Mouse (Mus musculus): ENCODE data around the gene Sync. TPM values are rescaled to one million over a fixed set of nuclear protein-coding genes. Genes with fewer than 3 reads are reported as not detected.

Sync gene
- polyA plus RNA-seq, 1 experiment from 2014 or later = 2.3 TPM

DNA sequence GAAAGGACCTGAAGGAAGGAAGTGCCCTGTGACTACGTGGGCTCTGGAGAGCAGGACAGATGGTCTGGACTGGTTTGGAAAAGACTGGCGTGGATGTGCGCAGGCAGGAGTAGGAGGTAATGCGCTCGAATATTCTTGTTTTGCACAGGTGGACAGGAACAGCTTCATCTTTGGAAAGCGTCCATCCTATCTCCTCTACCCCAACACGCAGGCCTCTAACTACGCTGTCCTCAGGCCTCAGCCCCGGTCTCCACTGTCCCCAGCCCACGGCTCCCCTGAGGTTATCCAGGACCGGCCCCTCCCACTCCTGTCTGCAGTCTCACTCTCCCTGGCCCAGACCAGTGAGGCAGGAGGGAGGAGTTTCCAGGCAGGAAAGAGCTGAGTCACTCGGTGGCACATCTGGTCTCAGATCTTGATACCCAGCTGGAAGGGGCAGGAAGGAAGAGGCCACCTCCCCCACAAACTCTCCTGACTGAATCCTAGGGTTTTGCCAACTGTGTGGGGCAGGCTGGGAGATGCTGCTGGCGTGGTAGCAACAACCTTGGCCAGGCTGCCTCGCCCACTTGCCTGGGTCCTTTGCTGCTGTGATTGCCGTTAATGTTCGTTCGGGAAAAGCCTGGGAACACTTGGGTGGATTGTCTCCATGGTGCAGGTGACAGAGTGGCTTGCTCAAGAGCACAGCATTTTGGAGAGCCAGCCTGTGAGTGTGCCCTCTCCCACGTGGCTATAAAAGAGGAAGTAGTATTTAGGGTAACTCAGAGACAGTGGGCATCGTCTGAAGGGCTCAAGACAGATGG lies 24.0 kb upstream of the Sync start:
- peak; percentile 83 for ATAC-seq (replicated peaks; ENCODE audit: insufficient number of reproducible peaks, insufficient read depth, low FRiP score, low read depth)
- Histone ChIP-seq H3K27me3 (peaks cover 23% of the 10 kb centered on the region), H3K4me2 (peak overlapping the region; percentile 33), H3K36me3 (no peaks in the 10 kb centered on the region), H3K9me3 (replicated peaks) (no peaks in the 10 kb centered on the region), H3K4me1 (replicated peaks) (peaks cover 12% of the 10 kb centered on the region), H3K4me3 (0 out of 2 replicates have a peak overlapping the region, but pooled peaks have one; percentile 2), H3K9ac (no peak overlapping the region), H3K27ac (peak overlapping the region; percentile 54)
- 21% methylated on average over 19 of the region's 19 CpGs for WGBS

DNA sequence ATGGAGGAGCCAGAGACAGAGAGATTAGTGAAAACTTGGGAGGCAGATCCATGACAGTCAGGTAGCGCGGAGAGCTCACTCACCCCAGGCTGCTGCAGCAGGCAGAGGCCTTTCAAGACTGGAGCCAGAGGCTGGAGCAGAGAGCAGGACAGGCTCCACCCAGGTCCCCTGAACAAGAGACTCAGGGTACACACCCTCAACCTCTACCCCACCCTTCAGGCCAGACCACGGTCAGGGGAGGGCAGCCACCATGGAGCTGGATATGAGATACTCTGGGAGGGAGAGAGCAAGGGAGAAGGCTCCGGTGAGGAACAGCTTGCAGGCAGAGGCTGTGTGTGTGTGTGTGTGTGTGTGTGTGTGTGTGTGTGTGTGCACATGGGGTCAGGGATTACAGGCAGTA lies 21.2 kb upstream of the Sync start:
- Histone ChIP-seq H3K4me2 (no peak overlapping the region), H3K27ac (no peak overlapping the region), H3K4me1 (replicated peaks) (peaks cover 12% of the 10 kb centered on the region), H3K36me3 (no peaks in the 10 kb centered on the region), H3K9ac (no peak overlapping the region), H3K9me3 (replicated peaks) (no peaks in the 10 kb centered on the region), H3K27me3 (0 out of 2 replicates have a peak, but pooled peaks cover 16% of the 10 kb centered on the region), H3K4me3 (no peak overlapping the region)
- ATAC-seq (replicated peaks; ENCODE audit: insufficient number of reproducible peaks, insufficient read depth, low FRiP score, low read depth) = no peak
- 84% methylated on average over 4 of the region's 4 CpGs for WGBS

DNA sequence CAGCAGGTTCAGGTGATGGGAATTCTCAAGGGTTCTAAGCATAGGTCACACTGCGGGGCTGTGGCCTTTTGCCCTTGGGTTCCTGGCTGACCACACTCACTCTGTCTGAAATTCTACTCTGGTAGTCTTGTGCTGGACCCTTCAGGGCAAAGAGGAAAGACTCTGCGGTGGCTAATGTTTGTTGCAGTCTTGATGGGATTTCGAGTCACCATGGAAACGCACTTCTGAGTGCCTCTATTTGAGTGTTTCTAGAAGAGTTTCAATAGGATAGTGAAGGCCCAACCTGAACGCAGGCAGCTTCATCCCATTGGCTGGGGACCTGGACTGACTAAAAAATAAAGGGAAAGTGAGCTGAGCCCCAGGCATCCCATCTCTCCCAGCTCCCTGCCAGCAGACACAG lies 20.6 kb upstream of the Sync start:
- H3K9ac ChIP-seq = no peak overlapping the region
- ATAC-seq (replicated peaks; ENCODE audit: insufficient number of reproducible peaks, insufficient read depth, low FRiP score, low read depth) = no peak
- H3K27me3 ChIP-seq = 0 out of 2 replicates have a peak, but pooled peaks cover 10% of the 10 kb centered on the region

DNA sequence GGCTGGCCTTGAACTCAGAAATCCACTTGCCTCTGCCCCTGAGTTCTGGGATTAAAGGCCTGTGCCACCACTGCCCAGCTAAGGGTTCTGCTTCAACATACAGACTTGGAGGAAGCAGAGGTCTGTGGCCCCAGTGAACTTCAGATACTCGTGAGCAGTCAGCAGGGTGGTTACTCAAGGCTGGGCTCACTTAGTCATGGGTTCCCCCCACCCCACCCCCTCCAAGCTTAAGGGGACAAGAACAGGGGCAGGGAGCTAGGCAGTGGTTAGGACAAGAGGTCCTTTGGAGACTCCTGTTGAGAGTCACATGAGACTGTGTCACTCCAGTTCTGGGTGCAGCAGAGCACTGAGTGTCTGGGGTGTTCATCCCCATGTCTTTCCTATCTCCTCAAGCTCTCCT lies 18.7 kb upstream of the Sync start:
- no peaks in the 10 kb centered on the region for H3K9me3 ChIP-seq (replicated peaks)
- 52% methylated on average over 1 of the region's 1 CpGs for WGBS
- H3K4me3 ChIP-seq = no peak overlapping the region
- no peak for ATAC-seq (replicated peaks; ENCODE audit: insufficient number of reproducible peaks, insufficient read depth, low FRiP score, low read depth)
- H3K9ac ChIP-seq = no peak overlapping the region
- peaks cover 7% of the 10 kb centered on the region; the same call in 1 of the 2 replicates for H3K27me3 ChIP-seq
- no peak overlapping the region for H3K4me2 ChIP-seq
- H3K4me1 ChIP-seq (replicated peaks) = peaks cover 12% of the 10 kb centered on the region
- no peak overlapping the region for H3K27ac ChIP-seq
- H3K36me3 ChIP-seq = no peaks in the 10 kb centered on the region

More for the DNA sequence above, 20.6 kb upstream of the Sync start:
- Histone ChIP-seq H3K4me2 (no peak overlapping the region), H3K9me3 (replicated peaks) (no peaks in the 10 kb centered on the region), H3K4me1 (replicated peaks) (peaks cover 12% of the 10 kb centered on the region), H3K36me3 (no peaks in the 10 kb centered on the region), H3K27ac (no peak overlapping the region), H3K4me3 (no peak overlapping the region)
- WGBS = 89% methylated on average over 5 of the region's 5 CpGs

DNA sequence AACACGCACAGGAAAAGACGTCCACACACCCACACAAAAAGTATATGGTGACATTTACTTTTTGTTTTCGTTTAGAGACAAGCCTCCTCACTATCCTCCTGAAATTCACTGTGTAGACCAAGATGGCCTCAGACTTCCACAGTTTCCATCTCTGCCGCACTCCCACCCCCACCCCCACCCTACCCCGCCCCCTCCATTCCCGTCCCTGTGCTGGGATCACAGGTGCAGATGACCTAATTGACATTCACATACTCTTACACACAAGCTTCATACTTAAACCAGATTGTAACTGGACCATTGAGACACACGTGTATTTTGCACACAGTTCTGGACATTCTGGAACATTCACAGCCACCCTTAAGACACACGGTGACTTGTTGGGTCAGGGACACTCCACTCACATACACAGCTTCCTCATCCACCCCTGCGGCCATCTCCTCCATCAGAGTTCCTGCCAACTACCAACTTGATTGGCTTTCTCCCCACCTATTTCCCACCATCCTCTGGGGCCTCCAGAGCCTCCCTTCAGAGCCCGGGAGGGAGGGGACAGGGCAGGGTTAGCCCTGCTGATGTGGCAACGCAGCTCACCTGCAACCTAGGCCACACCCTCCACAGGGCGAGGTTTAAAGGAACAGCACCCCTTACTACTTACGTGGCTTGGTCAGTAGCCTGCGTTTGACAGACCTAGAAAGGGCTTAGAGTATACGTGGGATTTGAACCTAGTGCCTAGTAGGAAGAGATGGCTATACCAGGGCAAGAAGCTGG lies 15.2 kb upstream of the Sync start:
- peak; percentile 34 for ATAC-seq (replicated peaks; ENCODE audit: insufficient number of reproducible peaks, insufficient read depth, low FRiP score, low read depth)
- H3K27ac ChIP-seq = no peak overlapping the region; the same call in 1 of the 2 replicates
- peaks cover 12% of the 10 kb centered on the region for H3K27me3 ChIP-seq
- WGBS = 18% methylated on average over 15 of the region's 15 CpGs
- peak overlapping the region; percentile 36 for H3K4me2 ChIP-seq
- H3K9ac ChIP-seq = peak overlapping the region; percentile 12; the same call in 1 of the 2 replicates
- no peaks in the 10 kb centered on the region for H3K9me3 ChIP-seq (replicated peaks)
- no peaks in the 10 kb centered on the region for H3K36me3 ChIP-seq
- peaks cover 13% of the 10 kb centered on the region for H3K4me1 ChIP-seq (replicated peaks)
- H3K4me3 ChIP-seq = 0 out of 2 replicates have a peak overlapping the region, but pooled peaks have one; percentile 3

DNA sequence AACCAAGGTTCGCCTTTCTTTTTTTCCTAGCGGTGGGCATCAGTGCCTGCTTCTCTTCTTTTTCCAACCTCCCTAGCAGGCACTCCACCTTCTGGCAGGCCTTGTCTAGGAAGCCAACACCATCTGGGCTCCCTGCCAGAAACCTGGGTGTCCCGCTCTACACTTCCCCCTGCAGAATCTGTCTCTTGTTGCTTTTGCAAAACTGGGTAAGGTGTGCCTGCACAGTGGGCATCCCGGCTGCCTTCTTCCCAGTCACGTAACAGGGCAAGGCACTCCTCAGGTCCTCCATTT lies 14.7 kb upstream of the Sync start:
- peak; percentile 44 for ATAC-seq (replicated peaks; ENCODE audit: insufficient number of reproducible peaks, insufficient read depth, low FRiP score, low read depth)
- no peaks in the 10 kb centered on the region for H3K9me3 ChIP-seq (replicated peaks)

DNA sequence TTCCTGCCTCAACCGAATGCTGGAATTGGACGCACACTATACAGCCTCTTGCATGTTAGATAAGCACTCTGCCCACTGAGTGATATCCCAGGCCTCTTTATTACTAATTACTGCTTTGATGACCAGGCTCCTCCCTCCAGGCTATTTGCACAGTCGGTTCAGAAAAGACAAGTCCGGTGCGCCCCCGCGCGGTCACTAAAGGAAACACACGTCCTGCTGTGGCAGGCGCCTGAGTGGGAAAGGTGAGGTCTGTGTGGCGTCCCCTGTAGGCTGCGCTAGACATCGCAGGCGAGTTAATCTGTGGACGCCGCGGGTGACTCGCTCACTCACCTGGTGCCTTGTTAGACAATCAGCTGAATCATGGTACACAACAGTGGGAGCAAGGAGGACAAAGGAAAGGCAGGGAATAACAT lies 11.0 kb upstream of the Sync start:
- Histone ChIP-seq H3K27ac (no peak overlapping the region), H3K4me1 (replicated peaks) (peaks cover 13% of the 10 kb centered on the region), H3K36me3 (no peaks in the 10 kb centered on the region), H3K4me3 (no peak overlapping the region), H3K9me3 (replicated peaks) (no peaks in the 10 kb centered on the region), H3K27me3 (peaks cover 14% of the 10 kb centered on the region), H3K9ac (no peak overlapping the region), H3K4me2 (no peak overlapping the region)
- 2% methylated on average over 18 of the region's 18 CpGs for WGBS
- peak; percentile 37; the same call in 1 of the 2 replicates for ATAC-seq (replicated peaks; ENCODE audit: insufficient number of reproducible peaks, insufficient read depth, low FRiP score, low read depth)

More for the DNA sequence above, 14.7 kb upstream of the Sync start:
- Histone ChIP-seq H3K4me3 (no peak overlapping the region), H3K27me3 (peaks cover 14% of the 10 kb centered on the region), H3K4me2 (peak overlapping the region; percentile 36), H3K4me1 (replicated peaks) (peaks cover 13% of the 10 kb centered on the region), H3K36me3 (no peaks in the 10 kb centered on the region), H3K27ac (no peak overlapping the region; the same call in 1 of the 2 replicates), H3K9ac (peak overlapping the region; percentile 12; the same call in 1 of the 2 replicates)
- 27% methylated on average over 5 of the region's 5 CpGs for WGBS

DNA sequence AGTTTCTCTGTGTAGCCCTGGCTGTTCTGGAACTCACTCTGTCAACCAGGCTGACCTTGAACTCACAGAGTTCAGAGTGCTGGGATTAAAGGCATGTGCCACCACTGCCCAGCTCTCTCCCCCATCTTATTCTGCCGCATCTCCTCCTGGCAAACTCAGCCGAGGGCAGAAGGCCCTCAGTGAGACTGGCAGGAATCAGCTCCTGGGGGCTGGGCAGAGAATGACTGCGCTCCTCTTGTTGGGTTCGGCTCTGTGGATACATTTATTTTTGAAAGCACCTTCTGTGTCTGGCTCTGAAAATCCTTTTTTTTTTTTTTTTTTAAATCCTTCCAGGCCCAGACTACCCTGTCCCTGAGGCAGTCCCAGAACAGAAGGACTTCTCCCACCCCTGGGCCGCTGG lies 4.6 kb upstream of the Sync start:
- Histone ChIP-seq H3K36me3 (no peaks in the 10 kb centered on the region), H3K4me3 (no peak overlapping the region), H3K9me3 (replicated peaks) (no peaks in the 10 kb centered on the region), H3K4me1 (replicated peaks) (peaks cover 14% of the 10 kb centered on the region), H3K27ac (no peak overlapping the region), H3K27me3 (peaks cover 14% of the 10 kb centered on the region), H3K4me2 (no peak overlapping the region), H3K9ac (no peak overlapping the region)
- WGBS = 81% methylated on average over 5 of the region's 5 CpGs
- no peak for ATAC-seq (replicated peaks; ENCODE audit: insufficient number of reproducible peaks, insufficient read depth, low FRiP score, low read depth)

DNA sequence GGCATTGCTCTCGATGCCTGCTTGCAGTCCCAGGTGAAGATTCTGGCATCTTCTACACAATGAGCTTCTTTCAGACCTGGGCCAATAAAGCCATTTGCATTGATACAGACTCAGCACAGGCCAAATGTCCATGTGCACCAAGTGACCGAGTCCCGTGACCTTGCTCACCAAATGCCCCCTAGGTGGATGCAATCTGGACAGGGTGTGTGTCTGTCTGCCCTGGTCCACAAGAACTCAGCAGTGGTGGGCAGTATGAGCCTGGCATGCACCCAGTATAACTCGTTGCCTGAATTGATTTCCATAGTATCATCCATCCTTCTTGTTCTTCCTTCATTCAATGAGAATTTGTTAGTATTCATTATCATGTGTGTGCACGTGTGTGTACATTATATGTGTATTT lies 4.2 kb upstream of the Sync start:
- no peaks in the 10 kb centered on the region for H3K36me3 ChIP-seq
- H3K9ac ChIP-seq = no peak overlapping the region
- no peak overlapping the region for H3K27ac ChIP-seq
- H3K4me2 ChIP-seq = no peak overlapping the region
- WGBS = 87% methylated on average over 5 of the region's 5 CpGs
- H3K9me3 ChIP-seq (replicated peaks) = no peaks in the 10 kb centered on the region
- H3K4me1 ChIP-seq (replicated peaks) = peaks cover 19% of the 10 kb centered on the region
- peaks cover 14% of the 10 kb centered on the region for H3K27me3 ChIP-seq
- no peak for ATAC-seq (replicated peaks; ENCODE audit: insufficient number of reproducible peaks, insufficient read depth, low FRiP score, low read depth)
- H3K4me3 ChIP-seq = no peak overlapping the region

DNA sequence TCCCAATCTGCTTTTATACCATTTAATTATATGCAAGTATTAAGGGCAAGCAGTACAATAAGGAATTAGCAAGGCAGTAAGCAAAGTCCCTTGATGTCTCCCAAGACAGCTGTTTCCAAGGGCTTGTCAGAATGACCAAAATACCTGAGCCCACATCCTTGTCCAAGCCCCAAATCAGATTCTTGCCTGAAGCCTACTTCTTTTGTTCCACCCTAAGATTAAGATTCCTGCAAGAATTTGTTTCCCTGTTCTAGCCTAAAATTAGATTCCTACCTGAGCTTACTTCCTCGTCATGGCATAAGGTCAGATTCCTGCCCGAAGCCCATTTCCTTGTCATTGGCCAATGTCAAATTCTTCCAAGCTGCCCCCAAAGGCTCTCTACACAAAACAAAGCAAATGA lies 2.7 kb upstream of the Sync start:
- no peak for ATAC-seq (replicated peaks; ENCODE audit: insufficient number of reproducible peaks, insufficient read depth, low FRiP score, low read depth)
- Histone ChIP-seq H3K27ac (no peak overlapping the region), H3K4me1 (replicated peaks) (peaks cover 22% of the 10 kb centered on the region), H3K27me3 (peaks cover 18% of the 10 kb centered on the region), H3K36me3 (no peaks in the 10 kb centered on the region), H3K4me2 (no peak overlapping the region), H3K9me3 (replicated peaks) (no peaks in the 10 kb centered on the region), H3K4me3 (no peak overlapping the region), H3K9ac (no peak overlapping the region)
- 71% methylated on average over 2 of the region's 2 CpGs for WGBS

DNA sequence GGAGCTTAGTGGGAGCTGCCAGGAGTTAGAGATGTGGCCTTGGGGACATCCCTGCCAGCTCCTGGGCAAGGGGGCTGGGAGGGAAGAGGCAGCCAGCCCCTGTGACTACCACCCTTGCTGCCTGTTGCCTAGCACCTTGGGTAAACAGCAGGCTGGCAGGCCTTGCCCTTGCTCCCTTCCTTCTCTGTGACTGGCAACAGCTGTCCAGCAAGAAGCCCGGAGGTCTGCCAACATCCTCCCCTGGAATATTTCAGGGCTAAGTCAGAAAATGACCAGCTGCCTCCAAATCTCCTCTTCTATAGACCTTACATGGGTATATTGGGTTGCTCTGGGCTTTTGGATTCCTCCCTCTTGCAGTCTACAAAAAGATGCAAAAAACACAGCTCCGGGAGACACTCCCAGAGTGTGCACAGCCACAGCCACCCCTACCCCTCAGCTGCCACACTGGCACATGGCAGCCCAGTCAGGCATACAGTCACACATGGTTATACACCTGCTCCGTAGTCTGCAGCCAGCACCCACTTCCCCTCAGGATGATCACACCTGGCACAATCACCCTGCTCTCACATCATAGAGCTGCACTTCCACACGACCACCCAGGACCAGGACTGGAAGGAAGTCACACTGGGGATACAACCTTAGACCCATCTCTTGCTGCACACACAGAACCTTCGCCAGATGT lies 1.3 kb upstream of the Sync start:
- no peak for ATAC-seq (replicated peaks; ENCODE audit: insufficient number of reproducible peaks, insufficient read depth, low FRiP score, low read depth)
- no peaks in the 10 kb centered on the region for H3K9me3 ChIP-seq (replicated peaks)
- H3K4me3 ChIP-seq = peak overlapping the region; percentile 64
- H3K9ac ChIP-seq = no peak overlapping the region
- 57% methylated on average over 5 of the region's 5 CpGs for WGBS
- no peaks in the 10 kb centered on the region for H3K36me3 ChIP-seq
- H3K4me1 ChIP-seq (replicated peaks) = peaks cover 22% of the 10 kb centered on the region
- peaks cover 18% of the 10 kb centered on the region for H3K27me3 ChIP-seq
- H3K4me2 ChIP-seq = peak overlapping the region; percentile 98; the same call in 1 of the 2 replicates
- H3K27ac ChIP-seq = no peak overlapping the region

Measured in heart, embryonic 15.5 days (tissue).